Mouse (Mus musculus) lung, postnatal 0 days (tissue): ENCODE measurements around the gene Gm2431.
"Not testable (repeated sequence)": the region's sequence is repeated elsewhere in the genome, so short reads cannot be mapped to it uniquely, and the experiment has no call there.

Experiments used
- CTCF ChIP-seq: IDR thresholded peaks from 2 replicates; pipeline ENCODE4 v1.5.1; 2016; ENCODE audit warnings: antibody characterized with exemption, mild to moderate bottlenecking
- EP300 ChIP-seq: IDR thresholded peaks from 2 replicates; pipeline ENCODE4 v1.6.1; 2016; ENCODE audit warnings: antibody characterized with exemption, mild to moderate bottlenecking, control low read depth

GRCm38 (mm10) chr7:142303929-142304328 is 45.8 kb upstream of the Gm2431 start:
- not testable (repeated sequence) for TF ChIP-seq EP300, CTCF
